Mouse (Mus musculus): ENCODE data around the gene Smad6.

DNA sequence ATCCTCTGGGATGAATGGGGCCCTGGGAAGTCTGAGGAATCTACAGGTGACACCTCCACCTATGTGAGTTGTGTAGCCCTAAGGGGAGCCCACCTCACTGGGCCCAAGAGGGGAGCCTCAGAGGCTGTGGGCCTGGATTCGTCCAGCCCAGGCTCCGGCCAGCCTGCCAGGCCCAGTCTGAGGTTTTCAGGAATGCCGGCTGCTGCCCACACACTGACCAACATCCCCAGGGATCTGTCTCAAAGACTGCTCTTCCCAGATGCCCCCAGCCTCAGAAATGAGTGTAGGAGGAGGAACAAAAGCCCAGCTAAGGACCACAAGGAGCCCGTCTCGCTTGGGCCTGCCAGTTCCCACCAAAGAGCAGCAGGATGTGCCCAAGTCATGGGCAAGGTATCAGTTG is 45.9 kb upstream of the Smad6 start:
- TF ChIP-seq CTCF (IDR thresholded peaks at IDR 0.05) (no peak), EP300 (IDR thresholded peaks at IDR 0.05) (no peak)

Data from lung, postnatal 0 days (tissue).